Mouse (Mus musculus) olfactory bulb, adult 2 months (tissue): Measurements from ENCODE around the gene Tnfrsf25.

Experiments used
- CTCF ChIP-seq: fragments of 200-500 bp; IDR thresholded peaks from 2 replicates; pipeline ENCODE4 v1.5.1; 2012; ENCODE audit warnings: low read depth, mild to moderate bottlenecking, low read length, moderate library complexity; ENCODE audit not compliant: insufficient read depth
- POLR2A ChIP-seq: fragments of 200-500 bp; IDR thresholded peaks from 2 replicates; pipeline ENCODE4 v1.6.1; 2012; ENCODE audit warnings: mild to moderate bottlenecking, low read depth, low read length, moderate library complexity; ENCODE audit not compliant: insufficient read depth

GRCm38 (mm10) chr4:152088133-152088532 lies 27.6 kb upstream of the Tnfrsf25 start:
- TF ChIP-seq CTCF: no peak
- TF ChIP-seq POLR2A: no peak
